ENCODE assay signal across 8 mouse cellular contexts in the genomic region with DNA sequence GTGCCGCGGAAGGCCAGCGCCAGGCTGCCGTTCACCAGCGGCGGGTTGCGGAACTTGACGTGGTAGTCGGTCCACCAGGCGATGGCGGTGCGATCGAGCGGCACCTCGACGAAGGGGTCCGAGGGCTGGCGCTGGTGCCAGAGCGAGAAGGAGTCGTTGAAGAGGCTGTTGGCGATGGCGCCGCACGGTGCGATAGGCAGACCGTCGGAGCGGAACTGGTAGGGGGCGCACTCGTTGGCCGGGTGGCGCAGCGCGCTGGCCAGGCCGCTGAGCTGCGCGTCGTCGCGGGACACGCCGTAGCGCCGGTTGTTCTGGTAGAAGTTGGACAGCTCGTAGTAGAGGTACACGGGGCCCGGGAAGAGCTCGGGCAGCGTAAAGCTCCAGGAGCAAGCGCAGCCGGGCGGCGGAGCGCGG. TPM values are rescaled to one million over a fixed set of nuclear protein-coding genes. Genes with fewer than 3 reads are reported as not detected.
DNase-seq lines count a peak whose midpoint lies in the region; TF ChIP-seq lines count a peak whose summit lies in the region.

No protein-coding gene starts in this region.

- no peak for TF ChIP-seq CTCF in lung, adult 2 months (IDR thresholded peaks at IDR 0.05; ENCODE audit: insufficient read depth, low read length)
- no peak for TF ChIP-seq CTCF in olfactory bulb, adult 2 months (IDR thresholded peaks at IDR 0.05; ENCODE audit: insufficient read depth, low read depth, low read length)

- no peak overlapping the region for H3K27ac ChIP-seq in olfactory bulb, adult 2 months (ENCODE audit: insufficient read depth, low read depth, low read length)

- H3K4me1 ChIP-seq in lung, adult 2 months (ENCODE audit: control insufficient read depth, insufficient read depth, low read length), result peaks cover 3% of the 10 kb centered on the region; the same call in 1 of the 2 replicates
- peaks cover 10% of the 10 kb centered on the region; the same call in 1 of the 2 replicates for H3K4me1 ChIP-seq in olfactory bulb, adult 2 months (ENCODE audit: control insufficient read depth, insufficient read depth, low read length)

- peak overlapping the region; percentile 53 for H3K4me3 ChIP-seq in lung, adult 2 months (replicated peaks; ENCODE audit: extremely low read depth, low read depth, low read length)
- peak overlapping the region; percentile 20 for H3K4me3 ChIP-seq in olfactory bulb, adult 2 months (ENCODE audit: insufficient read depth, low read depth, low read length)

- WGBS in lung, adult 2 months, result under 1% methylated on average over 55 of the region's 55 CpGs
- WGBS in olfactory bulb, adult 2 months, result 1% methylated on average over 55 of the region's 55 CpGs

- TF ChIP-seq POLR2A in lung, adult 2 months (IDR thresholded peaks at IDR 0.05; ENCODE audit: borderline replicate concordance, extremely low read depth, low read depth, low read length), result no peak
- no peak for TF ChIP-seq POLR2A in olfactory bulb, adult 2 months (IDR thresholded peaks at IDR 0.05; ENCODE audit: insufficient read depth, low read depth, low read length)

- DNase-seq in T-cell, adult 2 months (ENCODE audit: low spot score), result peak; percentile 44
- DNase-seq in embryo, embryonic 10.5 days (ENCODE audit: low spot score), result peak; percentile 71
- peak; percentile 9 for DNase-seq in heart, adult 8-10 months (ENCODE audit: low spot score)
- peak; percentile 63 for DNase-seq in kidney, adult 18-20 months
- DNase-seq in lung, adult 2 months, result peak; percentile 60
- DNase-seq in right cerebral cortex, postnatal 10 days (ENCODE audit: low spot score in 2 of 2), result no peak
- no peak for DNase-seq in right cerebral cortex, adult 2 months (ENCODE audit: low spot score in 2 of 2)

RNA-seq across cellular contexts. Expression of a gene that starts 0.5 kb away (rescaled TPM):
- total RNA-seq in heart, adult 8-10 months (2022), result under 1 TPM; 0.27 to 0.53 (median 0.42) TPM
- polyA plus RNA-seq in lung, adult 2 months (2012; rRNA removed), result 15.5 and 18.4 TPM in 2 replicates
- not detected in 2 replicates for polyA plus RNA-seq in olfactory bulb, adult 2 months (2012; ENCODE audit: insufficient read depth, insufficient read length, low replicate concordance, missing spikeins)

RNA-seq across cellular contexts. Expression of a gene that starts 38.9 kb away (rescaled TPM):
- 10 to 100 TPM; 14.1 to 19.8 (median 15.4) TPM for total RNA-seq in heart, adult 8-10 months (2022)
- polyA plus RNA-seq in lung, adult 2 months (2012; rRNA removed), result 39.2 and 41.8 TPM in 2 replicates
- not detected in 2 replicates for polyA plus RNA-seq in olfactory bulb, adult 2 months (2012; ENCODE audit: insufficient read depth, insufficient read length, low replicate concordance, missing spikeins)

Comparison
In these comparisons a context has a peak if more than half of its experiments do, and no peak if none do; other contexts are left out.
1. DNase-seq: peak in T-cell, adult 2 months (single experiment), embryo, embryonic 10.5 days (single experiment), heart, adult 8-10 months (single experiment), kidney, adult 18-20 months (single experiment) and lung, adult 2 months (single experiment); none in right cerebral cortex, postnatal 10 days (0 of 2) and right cerebral cortex, adult 2 months (0 of 2).
2. RNA of a gene that starts 0.5 kb away (polyA plus RNA-seq): 15.5 to 18.4 TPM in lung, adult 2 months; not detected in olfactory bulb, adult 2 months; every median in the first group is over 10 times any median in the second.